Mouse (Mus musculus): ENCODE results near the gene Ankrd40.

The Ankrd40 gene

DNA sequence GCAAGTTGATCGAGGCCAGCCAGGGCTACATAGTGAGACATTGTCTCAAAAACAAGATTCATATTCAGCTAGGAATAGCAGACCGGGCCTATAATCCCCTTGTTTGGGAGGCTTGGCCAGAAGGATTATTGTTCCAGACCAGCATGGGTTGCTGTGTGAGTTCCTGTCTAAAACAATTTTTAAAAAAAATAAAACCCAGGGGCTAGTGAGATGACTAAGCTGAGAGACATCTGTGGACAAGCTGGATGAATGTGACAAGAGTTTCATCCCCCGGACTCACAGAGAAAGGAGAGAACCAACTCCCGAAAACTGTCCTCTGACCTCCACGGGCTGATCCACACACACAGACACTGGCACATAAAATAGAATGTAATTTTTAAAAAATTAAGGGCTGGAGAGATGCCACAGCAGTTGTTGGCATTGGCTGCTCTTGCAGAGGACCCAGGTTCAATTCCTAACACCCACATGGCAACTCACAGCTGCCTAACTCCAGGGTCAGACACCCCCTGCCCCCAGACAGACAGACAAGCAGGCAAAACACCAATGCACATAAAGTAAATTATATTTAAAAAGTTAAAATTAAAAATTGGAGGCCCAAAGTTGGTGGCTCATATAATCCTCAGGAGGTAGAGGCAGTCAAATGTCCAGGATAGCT lies 4.4 kb upstream of the Ankrd40 start:
- DNase-seq (ENCODE audit: low spot score in 2 of 2): no peak

DNA sequence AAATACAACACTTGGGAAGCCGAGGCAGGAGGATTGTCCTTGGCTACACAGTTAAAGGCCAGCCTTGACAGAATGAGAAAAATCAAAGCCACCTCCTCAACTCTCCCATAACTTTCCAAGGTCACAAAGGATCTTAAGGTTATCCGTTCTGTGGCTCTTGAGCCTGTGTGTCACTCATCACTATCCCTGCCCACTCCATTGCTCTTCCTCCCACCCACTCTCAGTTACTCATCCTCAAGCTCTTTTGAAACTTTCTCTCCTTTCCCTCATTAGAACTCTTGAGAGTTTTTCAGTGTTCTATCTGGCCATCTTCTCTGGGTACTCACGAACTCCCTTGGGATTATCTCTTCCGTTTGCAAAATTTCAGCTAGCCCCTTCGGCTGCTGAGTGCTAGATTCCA lies 3.2 kb upstream of the Ankrd40 start:
- no peak for DNase-seq (ENCODE audit: low spot score in 2 of 2)

DNA sequence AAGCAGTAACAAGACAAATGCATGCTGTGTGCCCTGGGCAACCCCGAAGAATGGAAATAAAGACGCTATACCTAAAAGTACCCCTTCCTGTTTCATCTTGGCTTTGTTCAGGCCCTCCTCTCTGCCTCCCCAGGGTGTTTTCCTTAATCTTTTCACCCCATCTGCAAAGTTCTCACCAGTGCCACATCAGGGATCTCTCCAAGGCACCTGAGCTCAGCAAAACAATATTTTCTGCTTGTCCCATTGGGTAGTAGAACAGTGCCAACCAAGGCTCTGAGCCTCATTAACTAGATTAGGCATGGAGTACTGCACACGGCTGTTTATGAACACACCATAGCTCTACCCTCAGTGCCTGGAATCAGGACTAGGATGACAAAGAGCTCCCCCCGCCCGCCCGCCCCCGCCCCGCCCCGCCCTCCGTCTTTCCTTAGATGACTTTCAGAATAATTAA lies 815 bp upstream of the Ankrd40 start:
- peak in 1 of 2 experiments; percentile 39 for DNase-seq (ENCODE audit: low spot score in 2 of 2)

DNA sequence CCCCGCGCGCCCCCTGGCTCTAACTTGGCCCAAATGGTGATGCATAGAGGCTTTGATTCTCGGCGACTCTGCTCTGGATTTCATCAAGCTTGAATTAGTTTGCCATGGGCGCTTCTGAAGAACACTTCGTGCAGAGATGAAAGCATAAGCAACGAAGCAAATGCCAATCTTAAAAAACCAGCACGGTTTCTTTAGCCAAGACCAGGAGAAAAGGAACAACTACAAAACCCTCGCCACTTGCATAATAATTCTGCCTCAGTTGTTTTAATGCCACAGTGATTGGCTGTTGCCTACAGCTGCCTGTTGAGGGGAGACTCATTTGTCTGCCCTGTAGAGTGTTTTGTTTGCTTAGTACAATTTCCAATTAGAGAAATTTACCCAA lies 834 bp downstream of the Ankrd40 start:
- no peak for DNase-seq (ENCODE audit: low spot score in 2 of 2)

DNA sequence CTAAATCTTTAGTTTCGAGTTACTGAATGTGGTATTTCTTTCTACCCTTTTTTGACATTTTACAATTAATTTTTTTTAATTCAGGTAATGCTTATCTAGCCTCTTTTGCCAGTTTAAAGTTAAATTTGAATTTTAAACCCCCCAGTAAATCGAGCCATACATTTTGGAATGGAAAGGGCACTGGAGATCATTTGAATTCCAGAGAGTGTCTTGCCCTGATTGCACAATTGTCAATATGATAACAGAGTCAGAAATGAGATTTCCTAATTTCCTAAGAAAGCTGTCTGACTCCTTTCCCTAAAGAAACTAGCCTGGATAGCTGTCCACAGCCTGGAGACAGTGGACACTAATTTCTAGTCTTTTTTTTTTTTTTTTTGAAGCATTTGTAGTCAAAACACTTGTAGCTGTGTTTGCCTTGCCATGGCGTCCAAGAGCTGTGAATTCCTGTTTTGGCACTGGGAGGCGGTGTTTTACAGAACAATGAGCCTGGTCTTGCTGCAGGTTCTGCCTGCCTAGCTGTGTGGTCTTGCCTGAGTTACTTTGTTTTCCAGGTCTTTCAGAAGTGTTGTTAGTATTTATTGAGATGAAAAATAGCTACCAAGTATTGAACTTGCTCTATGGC lies 1.6 kb downstream of the Ankrd40 start:
- peak in 1 of 2 experiments; percentile 47 for DNase-seq (ENCODE audit: low spot score in 2 of 2)

DNA sequence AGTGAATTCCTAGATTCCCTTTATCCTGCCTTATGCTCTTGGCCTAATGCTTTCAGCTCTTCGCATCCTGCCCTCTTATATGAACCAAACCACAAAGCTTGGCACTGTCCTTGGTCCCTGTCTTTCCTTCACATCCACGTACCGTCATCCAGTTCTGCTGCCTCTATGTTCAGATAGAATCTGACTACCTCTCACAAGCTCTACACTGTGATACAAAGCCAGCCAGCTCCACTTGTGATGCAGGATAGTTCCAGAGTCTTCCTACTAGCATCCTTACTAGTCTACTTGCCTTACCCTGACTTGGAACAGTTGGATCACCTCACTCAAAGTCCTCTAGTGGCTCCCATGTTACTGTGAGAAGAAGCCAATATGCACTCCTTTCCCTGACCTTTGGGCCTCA lies 2.4 kb downstream of the Ankrd40 start:
- DNase-seq (ENCODE audit: low spot score in 2 of 2): no peak

DNA sequence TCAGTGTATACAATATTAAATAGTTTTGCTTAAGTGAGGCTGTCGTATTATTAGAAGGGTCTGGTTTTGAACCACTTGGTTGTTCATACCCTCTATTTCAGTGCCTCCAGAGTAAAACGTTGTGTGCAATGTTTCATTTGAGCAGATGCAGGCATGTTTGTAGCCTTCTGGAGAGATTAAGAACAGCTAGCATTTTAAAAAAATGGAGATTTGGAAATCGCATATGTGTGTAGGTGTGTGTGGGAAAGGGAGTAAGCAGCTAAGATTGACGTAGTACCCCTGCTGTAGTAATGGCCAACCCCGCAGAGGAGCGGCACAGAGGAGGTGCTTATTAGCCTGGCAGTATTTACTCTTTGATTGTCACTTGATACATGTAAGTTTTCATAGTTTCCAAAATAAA lies 4.9 kb downstream of the Ankrd40 start:
- no peak for DNase-seq (ENCODE audit: low spot score in 2 of 2)

DNA sequence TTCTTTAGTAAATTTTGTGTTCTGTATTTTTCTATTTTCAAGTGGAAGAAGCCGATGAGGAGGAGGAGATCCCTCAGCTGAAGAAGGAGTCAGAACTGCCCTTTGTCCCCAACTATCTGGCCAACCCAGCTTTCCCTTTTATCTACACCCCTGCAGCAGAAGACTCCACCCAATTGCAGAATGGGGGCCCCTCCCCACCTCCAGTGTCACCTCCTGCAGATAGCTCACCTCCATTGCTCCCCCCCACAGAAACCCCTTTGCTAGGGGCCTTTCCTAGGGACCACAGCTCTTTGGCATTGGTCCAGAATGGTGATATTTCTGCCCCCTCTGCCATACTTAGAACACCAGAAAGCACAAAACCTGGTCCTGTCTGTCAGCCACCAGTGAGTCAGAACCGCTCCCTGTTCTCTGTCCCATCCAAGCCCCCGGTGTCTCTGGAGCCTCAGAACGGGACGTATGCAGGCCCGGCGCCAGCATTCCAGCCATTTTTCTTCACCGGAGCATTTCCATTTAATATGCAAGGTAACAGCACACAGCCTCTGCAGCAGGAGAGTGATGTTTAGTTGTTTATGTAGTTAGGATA lies 6.7 kb downstream of the Ankrd40 start:
- no peak for DNase-seq (ENCODE audit: low spot score in 2 of 2)

DNA sequence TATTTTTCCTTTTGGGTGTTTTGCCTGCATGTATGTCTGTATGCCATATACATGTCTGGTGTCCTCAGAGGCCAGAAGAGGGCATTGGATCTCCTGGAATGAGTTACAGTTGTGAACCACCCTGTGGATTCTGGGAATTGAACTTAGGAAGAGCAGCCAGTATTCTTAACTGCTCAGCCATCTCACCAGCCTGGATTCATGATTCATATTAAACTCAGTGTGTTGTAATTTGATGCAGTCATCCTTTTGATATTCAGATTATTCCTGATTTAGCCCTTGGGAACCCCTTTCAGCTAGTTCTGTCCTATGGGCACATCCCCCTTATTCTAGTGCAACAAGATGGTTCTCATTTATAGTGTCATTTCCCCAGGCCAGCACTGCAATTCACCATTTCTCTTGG lies 8.8 kb downstream of the Ankrd40 start:
- DNase-seq (ENCODE audit: low spot score in 2 of 2): no peak

DNA sequence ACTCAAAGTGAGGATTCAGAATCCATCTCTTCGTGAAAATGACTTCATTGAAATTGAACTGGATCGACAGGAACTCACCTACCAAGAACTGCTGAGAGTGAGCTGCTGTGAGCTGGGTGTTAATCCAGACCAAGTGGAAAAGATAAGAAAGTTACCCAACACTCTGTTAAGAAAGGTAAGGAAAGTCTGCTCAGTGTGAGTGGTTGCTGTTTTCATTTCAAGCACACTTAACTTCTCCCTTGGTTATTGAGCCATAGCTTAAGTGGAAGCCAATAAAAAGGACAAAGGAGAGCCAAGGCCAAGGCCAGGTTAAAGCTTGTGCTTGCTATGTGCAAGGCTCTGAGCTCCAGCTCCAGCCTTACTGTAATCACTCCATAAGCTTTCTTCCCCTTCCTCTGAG lies 10.5 kb downstream of the Ankrd40 start:
- no peak for DNase-seq (ENCODE audit: low spot score in 2 of 2)

DNA sequence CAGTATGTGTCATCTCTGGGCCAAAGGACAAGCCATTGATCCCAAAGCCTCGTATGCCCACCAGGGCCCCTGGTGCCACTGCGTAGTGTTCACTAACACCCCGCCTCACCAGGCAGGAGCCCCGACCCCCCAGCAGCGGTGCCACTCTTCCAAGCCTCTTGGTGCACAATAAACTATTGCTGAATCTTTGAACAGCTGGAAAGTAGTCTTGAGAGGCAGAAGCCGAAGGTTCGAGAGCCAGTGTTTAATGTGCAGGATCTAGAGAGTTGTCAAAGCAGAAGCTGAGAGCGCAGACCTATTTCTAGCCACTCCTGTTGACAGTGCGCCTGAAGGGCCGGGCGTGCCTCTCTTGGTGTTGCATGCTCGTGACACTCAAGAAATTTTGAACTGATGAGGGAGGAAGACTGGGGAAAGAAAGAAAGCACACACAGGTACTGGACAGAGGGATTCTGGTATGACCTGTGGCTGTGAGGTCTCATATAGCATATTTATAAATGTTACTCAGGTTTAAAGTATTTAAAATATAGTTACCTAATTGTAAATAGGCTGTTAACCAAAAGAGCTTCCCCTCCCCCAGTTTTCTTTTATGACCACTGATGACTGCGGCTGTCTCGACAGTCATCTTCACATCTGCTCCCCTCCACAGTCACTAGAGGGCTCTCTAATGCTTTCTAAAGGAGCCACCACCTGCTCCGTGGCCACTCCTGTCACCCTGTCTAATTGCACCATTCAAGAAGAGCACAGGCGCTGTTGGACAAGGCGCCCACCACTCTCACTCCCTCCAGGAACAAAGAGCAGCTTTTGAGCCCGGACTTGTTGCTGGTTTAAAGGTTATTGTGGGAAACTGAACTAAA lies 12.2 kb downstream of the Ankrd40 start:
- peak; percentile 43 to 60 for DNase-seq (ENCODE audit: low spot score in 2 of 2)

DNA sequence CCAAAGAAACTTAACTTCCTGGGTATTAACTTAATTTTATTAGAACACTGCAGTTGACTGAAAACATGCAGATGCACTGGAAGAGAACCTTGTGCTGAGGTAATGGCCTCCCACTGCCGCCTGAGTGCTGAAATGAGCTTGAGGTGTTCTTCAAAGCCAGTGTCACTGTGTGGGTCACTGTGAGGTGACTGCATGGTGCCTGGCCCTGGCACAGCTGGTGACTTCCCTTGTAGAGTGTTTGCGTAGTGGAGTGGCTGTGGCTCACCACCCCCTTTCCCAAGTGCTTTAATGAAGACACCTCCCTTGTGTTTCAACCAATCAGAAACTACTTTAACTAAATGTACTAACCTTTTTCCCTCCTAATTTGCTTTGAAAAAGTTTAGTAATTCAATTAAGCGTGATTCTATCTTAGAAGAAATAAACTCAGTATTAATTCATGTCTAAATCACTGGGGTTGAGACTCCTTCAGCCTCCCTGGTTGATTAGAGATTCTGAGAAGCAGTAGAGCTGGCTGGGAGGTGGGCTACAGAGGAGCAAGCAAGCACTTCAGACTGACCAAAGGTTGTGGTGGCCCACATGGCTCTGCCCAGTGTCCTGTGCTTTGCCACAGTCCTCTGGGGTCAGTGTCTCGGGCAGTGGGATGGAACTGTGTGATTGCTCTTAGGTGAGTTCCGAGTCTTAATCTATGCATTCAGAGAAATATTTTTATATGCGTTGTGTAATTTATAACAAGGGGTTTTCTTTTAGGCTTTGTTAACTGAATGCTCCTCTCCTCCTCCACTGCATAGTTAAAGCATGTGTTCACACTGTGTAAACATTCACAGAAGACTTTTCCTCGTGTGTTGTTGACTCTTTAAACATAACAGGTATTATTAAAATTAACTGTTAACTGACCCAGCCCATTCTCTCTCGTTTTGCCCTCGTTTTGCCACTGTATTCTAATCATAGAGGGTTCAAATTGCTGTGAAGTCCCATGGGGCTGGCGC lies 13.4 kb downstream of the Ankrd40 start:
- DNase-seq (ENCODE audit: low spot score in 2 of 2): no peak

DNA sequence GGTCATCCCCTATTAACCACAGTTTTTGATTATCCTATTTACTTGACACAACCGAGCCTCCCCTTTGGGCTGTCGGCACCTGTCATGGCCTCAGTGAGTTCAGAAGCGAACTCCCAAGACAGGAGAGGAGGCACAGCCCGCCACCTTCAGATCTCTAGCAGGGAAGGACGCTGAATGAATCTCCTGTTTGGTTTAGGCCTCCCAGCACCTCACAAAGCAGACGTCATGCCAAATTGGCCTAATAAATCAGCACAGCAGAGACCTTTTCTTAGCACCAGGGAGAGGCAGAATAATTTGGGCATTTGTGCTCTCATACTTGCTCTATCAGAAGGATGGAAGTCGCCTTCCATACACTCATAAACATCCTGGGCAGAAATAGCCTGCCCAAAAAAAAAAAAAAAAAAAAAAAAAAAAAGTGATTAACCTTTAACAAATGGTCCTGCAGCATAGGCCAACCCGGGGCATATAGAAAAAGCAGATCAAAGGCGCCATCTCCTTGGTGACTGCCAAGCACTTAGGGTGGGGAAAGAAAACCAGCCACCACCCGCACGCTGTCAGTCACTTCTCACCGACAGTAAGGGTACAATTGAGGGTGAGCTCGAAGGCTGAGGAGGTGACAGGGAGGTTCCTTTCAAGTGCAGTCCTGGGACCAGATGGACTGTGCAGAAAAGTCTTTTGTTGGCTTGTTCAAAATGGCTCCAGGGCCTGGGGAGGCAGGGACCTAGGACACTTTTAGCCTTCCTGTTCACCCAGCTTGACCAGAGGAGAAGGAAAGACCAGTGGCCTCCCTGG lies 14.5 kb downstream of the Ankrd40 start:
- no peak for DNase-seq (ENCODE audit: low spot score in 2 of 2)

DNA sequence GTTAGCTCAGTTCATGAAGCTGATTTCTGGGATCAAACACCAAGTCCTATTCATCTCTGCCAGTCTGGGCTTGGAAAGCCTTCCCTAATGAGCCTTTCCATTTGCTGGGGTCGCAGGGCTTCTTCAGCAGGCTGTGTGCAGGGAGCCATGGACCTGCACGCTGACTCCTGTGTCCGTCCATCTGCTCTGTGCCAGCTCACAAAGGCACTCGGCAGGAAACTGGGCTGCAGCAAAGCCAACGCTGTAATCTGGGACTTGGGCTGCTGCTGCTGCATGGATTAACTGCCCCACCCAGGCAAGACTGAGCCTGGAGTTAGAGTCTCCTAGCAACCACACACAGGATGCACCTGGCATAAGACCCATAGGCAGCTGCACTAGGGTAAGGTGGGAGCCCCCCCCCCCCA lies 16.2 kb downstream of the Ankrd40 start:
- DNase-seq (ENCODE audit: low spot score in 2 of 2): no peak

DNA sequence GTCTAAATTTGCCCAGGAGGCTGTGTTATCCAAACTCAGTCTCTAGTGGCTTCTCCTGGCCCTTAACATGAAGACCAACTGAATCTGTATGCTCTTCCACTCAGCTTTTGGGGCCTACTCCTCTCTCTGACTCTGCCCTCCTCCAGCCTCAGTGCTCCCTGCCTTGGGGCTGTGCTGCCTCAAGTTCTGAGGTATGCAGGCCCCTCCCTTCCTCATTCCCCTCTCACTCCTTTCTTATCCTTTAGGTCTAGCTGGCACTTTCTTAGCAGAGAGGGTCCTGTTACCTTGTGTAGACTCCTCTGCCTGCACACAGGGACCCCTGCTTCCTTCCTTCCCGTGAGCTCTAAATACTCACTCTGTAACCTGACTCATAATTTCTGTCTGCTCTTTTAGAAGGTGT lies 16.7 kb downstream of the Ankrd40 start:
- DNase-seq (ENCODE audit: low spot score in 2 of 2): no peak

DNA sequence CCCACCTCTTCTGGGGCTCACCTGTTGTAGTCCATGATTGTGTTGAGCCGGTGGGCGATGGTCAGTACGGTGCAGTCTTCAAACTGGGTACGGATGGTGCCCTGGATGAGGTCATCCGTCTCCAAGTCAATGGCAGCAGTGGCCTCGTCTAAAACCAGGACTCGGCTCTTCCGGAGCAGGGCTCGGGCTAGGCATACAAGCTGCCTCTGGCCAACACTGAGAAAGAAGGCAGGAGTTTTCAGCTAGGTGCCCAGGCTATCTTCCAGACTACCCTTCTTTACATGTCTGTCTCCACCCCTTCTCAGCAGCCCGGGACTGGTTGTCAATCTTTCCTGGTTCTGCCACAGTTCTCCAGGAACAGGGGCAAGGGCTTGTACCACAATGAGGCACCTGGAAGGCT lies 18.1 kb downstream of the Ankrd40 start:
- DNase-seq (ENCODE audit: low spot score in 2 of 2): no peak

DNA sequence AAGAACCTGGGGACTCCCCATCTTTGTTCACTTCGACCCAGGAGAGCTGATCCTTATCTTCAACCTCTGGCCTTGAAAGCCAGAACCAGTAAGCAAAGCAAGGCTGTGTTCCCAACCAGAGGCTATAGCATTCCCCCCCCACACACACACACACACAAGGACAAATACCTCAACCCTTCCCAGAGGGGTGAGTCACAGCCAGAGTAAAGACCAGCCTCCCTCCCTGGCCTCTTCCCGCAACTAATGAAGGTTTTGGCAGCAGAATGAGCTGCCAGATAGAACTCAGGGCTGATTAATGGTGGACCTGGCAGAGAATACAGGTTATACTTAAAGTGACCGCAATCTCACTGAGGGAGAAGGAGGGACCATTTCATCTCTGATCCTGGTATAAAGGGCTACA lies 18.8 kb downstream of the Ankrd40 start:
- DNase-seq (ENCODE audit: low spot score in 2 of 2): no peak

DNA sequence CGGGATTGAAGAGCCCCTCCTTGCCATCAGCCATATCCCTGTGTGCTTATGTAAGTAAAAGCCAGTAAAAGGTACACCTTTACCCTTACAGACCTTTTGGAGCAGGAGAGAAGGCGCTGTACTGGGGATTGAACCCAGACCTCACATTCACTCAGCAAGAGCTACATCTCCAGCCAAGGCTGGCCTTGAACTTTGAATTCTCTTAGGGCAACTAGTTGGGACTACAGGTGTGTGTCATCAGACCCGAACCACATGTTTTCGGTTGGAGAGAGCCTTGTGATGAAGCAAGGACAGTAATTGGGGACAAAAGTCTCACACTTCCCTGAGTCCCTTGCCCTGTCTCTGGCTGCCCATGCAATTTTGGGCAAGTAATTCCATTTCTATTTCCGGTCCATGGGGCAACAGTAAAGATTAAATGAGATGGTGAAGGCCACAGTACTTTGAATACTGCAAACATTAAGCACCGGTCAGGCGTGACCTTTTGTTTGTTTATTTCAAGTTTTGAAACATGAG lies 19.3 kb downstream of the Ankrd40 start:
- no peak for DNase-seq (ENCODE audit: low spot score in 2 of 2)

DNA sequence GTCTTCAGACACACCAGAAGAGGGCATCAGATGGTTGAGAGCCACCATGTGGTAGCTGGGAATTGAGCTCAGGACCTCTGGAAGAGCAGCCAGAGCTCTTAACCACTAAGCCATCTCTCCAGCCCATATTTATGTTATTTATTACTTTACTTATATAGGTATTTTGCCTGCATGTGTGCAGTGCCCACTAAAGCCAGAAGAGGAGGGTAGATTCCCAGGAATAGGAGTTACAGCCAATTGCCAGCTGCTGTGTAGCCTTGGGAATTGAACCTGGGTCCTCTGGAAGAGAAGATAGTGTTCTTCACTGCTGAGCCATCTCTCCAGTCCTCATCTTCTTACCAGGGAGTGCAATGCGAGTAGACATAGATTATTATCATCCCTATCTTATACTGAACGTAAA lies 22.0 kb downstream of the Ankrd40 start:
- no peak for DNase-seq (ENCODE audit: low spot score in 2 of 2)

DNA sequence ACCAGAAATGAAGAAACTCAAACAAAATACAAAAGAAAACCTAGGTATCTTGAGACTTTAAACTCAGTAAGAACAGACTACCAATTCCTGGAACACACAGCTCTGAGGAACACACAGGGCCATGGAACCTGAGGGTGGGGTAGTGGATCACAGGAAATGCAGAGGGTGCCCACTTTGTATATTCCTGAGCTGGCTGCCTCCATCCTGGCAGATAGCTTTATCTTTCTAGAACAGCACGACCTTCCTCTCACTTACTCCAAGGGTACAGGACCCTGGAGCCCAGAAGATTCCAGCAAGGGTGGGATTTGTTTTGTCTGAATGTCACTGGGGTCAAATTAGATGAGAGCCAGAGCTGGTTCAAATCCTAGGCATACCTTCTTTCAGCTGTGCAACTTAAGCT lies 22.5 kb downstream of the Ankrd40 start:
- no peak for DNase-seq (ENCODE audit: low spot score in 2 of 2)
